Mouse (Mus musculus) liver, embryonic 13.5 days (tissue): Measurements from ENCODE around the gene Foxd1. TPM values are rescaled to one million over a fixed set of nuclear protein-coding genes. Genes with fewer than 3 reads are reported as not detected.

Source experiments
- ATAC-seq: fragments of 200-750 bp; cut with Nextera tagmentation; 2 replicates; pipeline ENCODE4 v1.8.0; 2017; ENCODE audit warnings: low read depth, mild to moderate bottlenecking, moderate number of reproducible peaks, moderate library complexity
- DNase-seq: peaks from one replicate; pipeline ENCODE4 v3.0.0; 2022
- H3K27ac ChIP-seq: fragments of 300-500 bp; sonication (generic); 2 replicates; pipeline ENCODE4 v1.5.1; 2015; ENCODE audit warnings: moderate library complexity, mild to moderate bottlenecking, inconsistent platforms
- H3K27me3 ChIP-seq: fragments of 300-500 bp; sonication (generic); 2 replicates; pipeline ENCODE4 v1.6.1; 2015; ENCODE audit warnings: mild to moderate bottlenecking, inconsistent platforms
- H3K36me3 ChIP-seq: fragments of 300-500 bp; sonication (generic); 2 replicates; pipeline ENCODE4 v1.6.1; 2015; ENCODE audit warnings: mild to moderate bottlenecking, inconsistent platforms
- H3K4me1 ChIP-seq: fragments of 300-500 bp; sonication (generic); replicated peaks from 2 replicates; pipeline ENCODE4 v1.6.1; 2015; ENCODE audit warnings: inconsistent platforms
- H3K4me2 ChIP-seq: fragments of 300-500 bp; sonication (generic); 2 replicates; pipeline ENCODE4 v1.6.1; 2015; ENCODE audit warnings: inconsistent platforms, mild to moderate bottlenecking, moderate library complexity
- H3K4me3 ChIP-seq: fragments of 300-500 bp; sonication (generic); replicated peaks from 2 replicates; pipeline ENCODE4 v1.5.1; 2015; ENCODE audit warnings: mild to moderate bottlenecking, inconsistent platforms
- H3K9ac ChIP-seq: fragments of 300-500 bp; sonication (generic); 2 replicates; pipeline ENCODE4 v1.6.1; 2015; ENCODE audit warnings: mild to moderate bottlenecking, inconsistent platforms
- H3K9me3 ChIP-seq: fragments of 300-500 bp; sonication (generic); replicated peaks from 2 replicates; pipeline ENCODE4 v1.6.1; 2016; ENCODE audit warnings: inconsistent platforms
- WGBS: fragments of 180-500 bp; shearing (Covaris S2); methylation state at CpG from one replicate; pipeline ENCODE4 v1.1.7; 2015; ENCODE audit not compliant: insufficient replicate concordance; 5-methylcytosine and 5-hydroxymethylcytosine counted together
- polyA plus RNA-seq: library from polyadenylated mRNA; unstranded; fragments of >200 nt; fragmentation: Nextera tagmentation; extraction: Ambion mirVana; gene quantifications from 2 replicates; pipeline ENCODE4 v1.2.1, GENCODE M21; 2015

The Foxd1 gene
- polyA plus RNA-seq, 1 experiment from 2014 or later, result not detected

DNA sequence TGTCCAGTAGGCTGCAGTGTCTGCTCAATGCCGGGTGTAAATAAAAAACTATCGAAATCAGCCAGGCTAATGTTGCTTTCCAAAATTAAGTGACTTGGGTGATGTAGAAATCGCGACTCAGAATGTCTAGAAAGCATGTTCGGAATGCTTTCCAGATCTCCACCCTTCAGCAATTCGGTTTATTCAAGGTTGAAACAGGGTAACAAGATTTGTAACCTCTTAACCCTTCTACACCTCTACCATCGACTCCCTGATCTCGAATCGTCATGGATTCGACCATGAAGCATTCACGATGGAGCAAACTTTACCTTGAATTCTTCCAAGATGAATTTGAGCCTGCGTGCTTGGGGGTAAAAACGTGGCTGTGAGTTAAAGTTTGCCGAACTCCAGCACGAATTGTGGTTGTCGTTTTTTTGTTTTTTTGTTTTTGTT lies 36.8 kb upstream of the Foxd1 start:
- H3K36me3 ChIP-seq, result peaks cover 28% of the 10 kb centered on the region

DNA sequence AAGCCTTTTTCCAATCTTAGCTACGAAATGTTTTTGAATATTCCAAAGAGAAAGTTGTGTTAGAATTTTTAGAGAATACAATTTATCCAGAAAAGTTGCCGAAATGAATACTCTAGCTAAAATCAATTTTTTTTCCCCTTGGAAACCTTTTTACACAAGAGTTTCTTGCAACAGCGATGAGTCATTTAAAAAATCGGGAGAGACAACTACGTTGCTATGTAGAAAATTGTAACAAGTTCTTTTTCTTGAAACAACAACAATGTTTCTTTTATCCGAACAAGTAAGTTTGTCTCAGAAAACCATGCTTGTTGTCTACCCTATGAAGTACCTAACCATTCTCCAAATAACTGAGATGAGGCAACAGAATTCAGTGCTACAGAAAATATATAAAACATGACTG lies 36.1 kb upstream of the Foxd1 start:
- H3K4me3 ChIP-seq, result peak overlapping the region; percentile 98; the same call in 1 of the 2 replicates
- WGBS, result 78% methylated on average over 6 of the region's 6 CpGs
- peaks cover 29% of the 10 kb centered on the region for H3K4me1 ChIP-seq
- no peak overlapping the region for H3K27ac ChIP-seq
- DNase-seq (no peak), ATAC-seq (no peak)
- peak overlapping the region; percentile 81 for H3K4me2 ChIP-seq
- H3K36me3 ChIP-seq, result peaks cover 22% of the 10 kb centered on the region
- H3K27me3 ChIP-seq, result no peaks in the 10 kb centered on the region
- H3K9ac ChIP-seq, result 0 out of 2 replicates have a peak overlapping the region, but pooled peaks have one; percentile 97
- H3K9me3 ChIP-seq, result no peaks in the 10 kb centered on the region

More for the DNA sequence above, 36.8 kb upstream of the Foxd1 start:
- H3K9me3 ChIP-seq, result no peaks in the 10 kb centered on the region
- peak overlapping the region; percentile 97 for H3K9ac ChIP-seq
- under 1% methylated on average over 16 of the region's 16 CpGs for WGBS
- peak overlapping the region; percentile 98 for H3K4me3 ChIP-seq
- H3K4me2 ChIP-seq, result peak overlapping the region; percentile 81
- DNase-seq, result no peak
- H3K27me3 ChIP-seq, result no peaks in the 10 kb centered on the region
- H3K27ac ChIP-seq, result peak overlapping the region; percentile 89
- 0 out of 2 replicates have a peak, but pooled peaks have one; percentile 39 for ATAC-seq
- H3K4me1 ChIP-seq, result peaks cover 29% of the 10 kb centered on the region

DNA sequence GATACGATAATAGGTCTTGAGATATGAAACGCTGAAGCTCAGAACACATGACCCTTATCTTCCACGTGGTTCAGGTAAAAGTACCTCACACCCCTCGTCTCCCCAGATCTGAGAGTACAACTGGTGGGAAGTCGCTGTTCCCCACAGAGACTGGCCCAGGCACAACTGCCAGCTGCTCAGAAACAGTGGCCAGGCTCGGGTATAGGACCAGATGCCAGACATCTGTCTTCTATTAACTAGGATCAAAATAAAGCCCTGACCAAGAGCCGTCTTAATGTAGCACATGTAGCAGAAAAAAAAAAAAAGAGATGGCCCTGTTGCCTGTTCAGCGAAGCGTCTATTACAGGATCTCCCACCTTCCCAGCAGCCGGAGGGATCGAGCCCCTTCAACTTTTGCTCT lies 29.0 kb upstream of the Foxd1 start:
- ATAC-seq, result no peak

DNA sequence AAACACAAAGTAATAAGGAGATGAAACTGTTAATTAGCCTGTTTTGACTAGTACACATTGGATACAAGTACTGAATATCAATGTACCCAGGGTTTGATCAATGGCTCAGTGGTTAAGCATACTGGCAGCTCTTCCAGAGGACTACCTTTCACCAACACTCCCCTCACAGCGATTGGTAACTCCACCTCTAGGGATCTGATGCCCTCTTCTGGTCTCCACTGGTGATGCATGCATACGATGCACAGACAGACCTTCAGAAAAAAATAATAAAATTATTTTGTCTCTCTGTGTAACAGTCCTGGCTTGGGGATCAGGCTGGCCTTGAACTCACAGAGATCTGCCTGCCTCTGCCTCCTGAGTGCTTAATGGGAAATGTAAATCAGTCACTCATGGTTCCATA lies 21.9 kb upstream of the Foxd1 start:
- 0 out of 2 replicates have a peak, but pooled peaks cover 3% of the 10 kb centered on the region for H3K27me3 ChIP-seq
- no peak overlapping the region for H3K4me3 ChIP-seq
- 25% methylated on average over 2 of the region's 2 CpGs for WGBS
- no peaks in the 10 kb centered on the region for H3K9me3 ChIP-seq
- H3K4me1 ChIP-seq, result no peaks in the 10 kb centered on the region
- DNase-seq (no peak), ATAC-seq (no peak)
- no peaks in the 10 kb centered on the region for H3K36me3 ChIP-seq
- no peak overlapping the region for H3K4me2 ChIP-seq
- no peak overlapping the region for H3K9ac ChIP-seq
- H3K27ac ChIP-seq, result no peak overlapping the region

More for the DNA sequence above, 29.0 kb upstream of the Foxd1 start:
- WGBS, result 78% methylated on average over 11 of the region's 11 CpGs
- Histone ChIP-seq H3K4me1 (no peaks in the 10 kb centered on the region), H3K4me2 (no peak overlapping the region), H3K4me3 (no peak overlapping the region), H3K36me3 (0 out of 2 replicates have a peak, but pooled peaks cover 3% of the 10 kb centered on the region), H3K27ac (no peak overlapping the region), H3K27me3 (no peaks in the 10 kb centered on the region), H3K9me3 (no peaks in the 10 kb centered on the region), H3K9ac (no peak overlapping the region)
- DNase-seq, result no peak

DNA sequence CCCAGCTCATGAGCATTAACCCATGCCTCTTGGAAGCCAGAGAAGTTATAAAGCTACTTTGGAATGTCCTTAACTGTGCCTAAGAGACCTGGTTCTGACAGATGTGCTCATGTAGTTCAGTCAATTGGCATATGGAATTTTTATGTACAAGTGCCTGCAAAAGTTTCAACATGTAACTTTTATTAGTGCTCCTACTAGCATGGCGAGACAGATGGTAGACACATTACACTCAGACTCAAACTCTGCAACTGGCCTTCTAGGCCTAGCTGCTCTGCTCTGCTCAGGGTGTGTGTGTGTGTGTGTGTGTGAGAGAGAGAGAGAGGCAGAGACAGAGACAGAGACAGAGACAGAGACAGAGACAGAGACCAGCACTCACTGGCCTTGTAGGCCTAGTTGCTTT lies 17.8 kb upstream of the Foxd1 start:
- H3K27ac ChIP-seq, result no peak overlapping the region
- no peak for ATAC-seq
- no peaks in the 10 kb centered on the region for H3K4me1 ChIP-seq
- H3K4me2 ChIP-seq, result no peak overlapping the region
- H3K4me3 ChIP-seq, result no peak overlapping the region
- WGBS, result 73% methylated on average over 1 of the region's 1 CpGs
- DNase-seq, result no peak
- H3K36me3 ChIP-seq, result no peaks in the 10 kb centered on the region
- peaks cover 3% of the 10 kb centered on the region; the same call in 1 of the 2 replicates for H3K27me3 ChIP-seq
- no peak overlapping the region for H3K9ac ChIP-seq
- no peaks in the 10 kb centered on the region for H3K9me3 ChIP-seq

DNA sequence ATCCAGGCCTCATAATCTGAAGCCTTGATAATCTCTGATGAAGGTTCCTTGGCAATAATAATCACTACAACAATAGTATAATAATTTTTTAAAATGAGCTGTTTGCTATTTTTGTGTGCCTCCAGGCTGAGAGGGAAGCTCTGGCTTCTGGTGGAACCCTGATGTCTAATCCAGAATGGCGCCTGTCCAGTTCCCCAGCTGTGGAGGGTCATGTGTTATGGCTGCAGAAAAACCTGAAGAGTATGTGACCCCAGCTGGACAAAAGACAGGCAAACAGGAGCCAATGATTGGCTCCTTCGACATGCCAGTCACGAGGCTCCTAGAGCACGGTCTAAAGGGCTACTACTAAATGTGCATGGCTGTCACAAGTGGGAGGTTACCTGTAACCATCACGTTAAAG lies 13.5 kb upstream of the Foxd1 start:
- Histone ChIP-seq H3K4me3 (no peak overlapping the region), H3K27me3 (peaks cover 9% of the 10 kb centered on the region), H3K36me3 (no peaks in the 10 kb centered on the region), H3K27ac (no peak overlapping the region), H3K9ac (no peak overlapping the region), H3K4me1 (no peaks in the 10 kb centered on the region), H3K4me2 (no peak overlapping the region), H3K9me3 (no peaks in the 10 kb centered on the region)
- WGBS, result 66% methylated on average over 5 of the region's 5 CpGs
- ATAC-seq, result no peak
- no peak for DNase-seq

DNA sequence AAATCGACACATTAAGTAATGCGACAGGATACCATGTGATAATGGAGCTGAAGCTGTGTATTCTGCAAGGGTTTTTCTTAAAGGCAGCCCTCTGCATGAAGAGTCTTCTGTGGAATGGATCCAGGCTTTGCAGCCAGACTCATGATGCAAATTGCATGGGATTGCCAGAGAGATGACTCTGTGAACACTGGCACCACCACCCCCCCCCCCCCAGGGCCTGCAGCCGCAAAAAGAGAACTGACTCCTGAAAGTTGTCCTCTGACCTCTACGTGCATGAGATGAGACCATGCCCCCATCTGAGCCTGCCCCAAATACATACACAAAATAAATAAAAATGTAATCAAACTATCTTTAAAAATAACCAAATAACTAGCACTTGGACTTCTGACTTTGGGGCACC lies 4.6 kb upstream of the Foxd1 start:
- DNase-seq, result no peak
- peaks cover 9% of the 10 kb centered on the region for H3K4me1 ChIP-seq
- no peak overlapping the region for H3K4me2 ChIP-seq
- H3K9me3 ChIP-seq, result no peaks in the 10 kb centered on the region
- H3K4me3 ChIP-seq, result no peak overlapping the region
- peaks cover 75% of the 10 kb centered on the region for H3K27me3 ChIP-seq
- 69% methylated on average over 4 of the region's 4 CpGs for WGBS
- no peak for ATAC-seq
- H3K27ac ChIP-seq, result no peak overlapping the region
- H3K9ac ChIP-seq, result no peak overlapping the region
- no peaks in the 10 kb centered on the region for H3K36me3 ChIP-seq

DNA sequence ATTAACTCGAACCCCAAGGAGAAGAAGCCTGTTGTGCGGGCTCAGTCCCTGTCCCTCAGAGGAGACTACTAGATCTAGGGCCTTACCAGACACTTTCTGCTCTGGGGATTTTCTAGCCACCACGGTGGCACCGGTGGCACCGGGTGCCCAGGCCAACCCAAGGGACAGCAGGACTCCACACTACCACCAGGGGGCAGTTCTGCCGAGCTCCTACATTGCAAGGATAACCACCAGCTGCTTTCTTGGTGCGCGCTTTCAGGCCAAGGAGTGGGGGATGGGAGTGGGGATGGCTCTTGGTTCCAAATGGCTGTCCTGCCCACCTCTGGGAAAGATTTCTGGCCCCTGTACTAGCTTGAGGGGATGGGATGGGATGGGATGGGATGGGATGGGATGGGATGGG lies 2.5 kb upstream of the Foxd1 start:
- DNase-seq, result no peak
- Histone ChIP-seq H3K27me3 (peaks cover 84% of the 10 kb centered on the region), H3K27ac (no peak overlapping the region), H3K4me3 (no peak overlapping the region), H3K4me2 (no peak overlapping the region), H3K9me3 (no peaks in the 10 kb centered on the region), H3K4me1 (peaks cover 24% of the 10 kb centered on the region), H3K36me3 (no peaks in the 10 kb centered on the region), H3K9ac (no peak overlapping the region)
- WGBS, result 6% methylated on average over 8 of the region's 8 CpGs
- no peak for ATAC-seq

DNA sequence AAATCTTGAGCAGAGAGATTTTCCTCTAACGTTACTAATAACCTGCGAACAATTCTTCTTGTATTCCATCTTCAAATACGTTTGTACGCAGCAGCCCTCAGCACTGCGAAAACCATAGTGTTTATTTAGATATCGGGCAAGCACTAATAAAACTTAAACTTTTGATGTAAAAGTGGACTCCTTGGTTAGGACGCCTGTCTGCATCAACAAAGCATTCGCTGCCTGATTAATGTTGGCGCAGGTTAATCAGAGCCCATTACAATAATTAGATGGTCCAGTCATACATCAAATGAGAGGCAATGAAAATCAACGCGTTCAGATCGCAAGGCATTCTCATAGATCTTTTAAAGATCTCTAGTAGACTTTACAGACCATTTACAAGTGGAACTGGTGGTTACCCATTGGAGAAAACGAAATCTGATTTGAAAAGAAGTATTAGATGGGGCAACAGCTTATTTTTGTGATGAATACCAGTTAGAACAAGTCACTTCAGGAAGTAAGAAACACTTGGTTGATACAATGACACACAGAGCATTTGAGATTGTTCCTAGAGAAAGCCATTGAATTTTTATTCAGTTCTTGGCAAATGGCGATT lies 1.6 kb upstream of the Foxd1 start:
- Histone ChIP-seq H3K27ac (no peak overlapping the region), H3K4me1 (peaks cover 24% of the 10 kb centered on the region), H3K4me3 (no peak overlapping the region), H3K9me3 (no peaks in the 10 kb centered on the region), H3K36me3 (no peaks in the 10 kb centered on the region), H3K4me2 (no peak overlapping the region), H3K9ac (no peak overlapping the region), H3K27me3 (peaks cover 88% of the 10 kb centered on the region)
- whole genome bisulfite sequencing, result 15% methylated on average over 14 of the region's 14 CpGs
- ATAC-seq (no peak), DNase-seq (no peak)

DNA sequence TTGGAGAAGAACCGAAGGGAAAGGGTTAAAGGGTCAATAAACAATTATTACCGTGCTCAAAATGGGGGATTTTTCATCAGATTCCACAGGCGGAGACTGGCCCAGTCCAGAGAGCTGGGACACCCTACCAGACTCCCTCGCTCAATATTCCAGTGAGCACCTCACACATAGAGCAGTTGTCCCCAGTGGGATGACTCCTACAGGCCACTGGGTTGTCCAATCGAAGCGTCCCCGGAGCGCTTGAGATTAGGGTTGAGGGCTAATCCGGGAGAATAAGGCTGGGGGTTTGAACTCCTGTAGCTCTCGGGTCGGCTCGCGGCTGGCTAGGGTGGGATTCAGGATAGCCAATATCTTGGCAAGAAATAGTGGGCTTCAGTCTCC lies 343 bp upstream of the Foxd1 start:
- Histone ChIP-seq H3K4me1 (peaks cover 24% of the 10 kb centered on the region), H3K27me3 (peaks cover 98% of the 10 kb centered on the region), H3K9me3 (no peaks in the 10 kb centered on the region), H3K4me3 (peak overlapping the region; percentile 43), H3K4me2 (peak overlapping the region; percentile 57), H3K9ac (no peak overlapping the region), H3K27ac (no peak overlapping the region), H3K36me3 (no peaks in the 10 kb centered on the region)
- DNase-seq, result no peak
- WGBS, result 2% methylated on average over 13 of the region's 13 CpGs
- no peak for ATAC-seq

DNA sequence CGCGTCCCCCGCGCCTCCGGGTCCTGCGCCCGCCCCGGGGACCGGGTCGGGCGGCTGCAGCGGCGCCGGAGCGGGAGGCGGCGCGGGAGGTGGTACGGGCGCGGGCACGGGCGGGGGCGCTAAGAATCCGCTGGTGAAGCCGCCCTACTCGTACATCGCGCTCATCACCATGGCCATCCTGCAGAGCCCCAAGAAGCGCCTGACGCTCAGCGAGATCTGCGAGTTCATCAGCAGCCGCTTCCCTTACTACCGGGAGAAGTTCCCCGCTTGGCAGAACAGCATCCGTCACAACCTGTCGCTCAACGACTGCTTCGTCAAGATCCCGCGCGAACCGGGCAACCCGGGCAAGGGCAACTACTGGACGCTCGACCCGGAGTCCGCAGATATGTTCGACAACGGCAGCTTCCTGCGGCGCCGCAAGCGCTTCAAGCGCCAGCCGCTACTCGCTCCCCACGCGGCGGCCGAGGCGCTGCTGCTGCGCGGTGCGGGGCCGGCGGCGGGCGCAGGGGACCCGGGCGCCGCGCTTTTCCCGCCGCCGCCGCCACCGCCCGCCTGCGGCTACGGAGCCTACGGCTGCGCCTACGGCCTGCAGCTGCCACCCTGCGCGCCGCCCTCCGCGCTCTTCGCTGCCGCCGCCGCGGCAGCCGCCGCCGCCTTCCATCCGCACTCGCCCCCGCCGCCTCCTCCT lies 973 bp downstream of the Foxd1 start:
- ATAC-seq (no peak), DNase-seq (no peak)
- peak overlapping the region; percentile 43 for H3K4me3 ChIP-seq
- peaks cover 98% of the 10 kb centered on the region for H3K27me3 ChIP-seq
- peak overlapping the region; percentile 57 for H3K4me2 ChIP-seq
- no peaks in the 10 kb centered on the region for H3K36me3 ChIP-seq
- WGBS, result under 1% methylated on average over 80 of the region's 102 CpGs
- H3K9me3 ChIP-seq, result no peaks in the 10 kb centered on the region
- no peak overlapping the region for H3K27ac ChIP-seq
- H3K9ac ChIP-seq, result no peak overlapping the region
- peaks cover 24% of the 10 kb centered on the region for H3K4me1 ChIP-seq
